Mouse (Mus musculus) megakaryocyte-erythroid progenitor cell, adult 5-6 weeks (primary cell): Measurements from ENCODE around the gene Wdr74. TPM values are rescaled to one million over a fixed set of nuclear protein-coding genes. Genes with fewer than 3 reads are reported as not detected.

Experiments used
- ATAC-seq: replicated peaks from 2 replicates; pipeline ENCODE4 v1.8.0; 2016; ENCODE audit warnings: mild to moderate bottlenecking, inconsistent platforms; ENCODE audit not compliant: severe bottlenecking, poor library complexity, low FRiP score, low TSS enrichment
- total RNA-seq, 2 experiments: library from RNA; stranded (forward) in 1 of 2; stranded (reverse) in 1 of 2; fragments of 200-1000, 215-1000 nt in 1 of 2; fragments of >200 nt in 1 of 2; fragmentation: Nextera tagmentation in 1 of 2; gene quantifications; 2 replicates each; pipeline ENCODE4 v1.2.3; 2014 to 2017

Wdr74 gene
- total RNA-seq (2014; fragmentation: Nextera tagmentation) (193 and 207 TPM in 2 replicates), total RNA-seq (2017) (142 TPM in 2 replicates)

DNA sequence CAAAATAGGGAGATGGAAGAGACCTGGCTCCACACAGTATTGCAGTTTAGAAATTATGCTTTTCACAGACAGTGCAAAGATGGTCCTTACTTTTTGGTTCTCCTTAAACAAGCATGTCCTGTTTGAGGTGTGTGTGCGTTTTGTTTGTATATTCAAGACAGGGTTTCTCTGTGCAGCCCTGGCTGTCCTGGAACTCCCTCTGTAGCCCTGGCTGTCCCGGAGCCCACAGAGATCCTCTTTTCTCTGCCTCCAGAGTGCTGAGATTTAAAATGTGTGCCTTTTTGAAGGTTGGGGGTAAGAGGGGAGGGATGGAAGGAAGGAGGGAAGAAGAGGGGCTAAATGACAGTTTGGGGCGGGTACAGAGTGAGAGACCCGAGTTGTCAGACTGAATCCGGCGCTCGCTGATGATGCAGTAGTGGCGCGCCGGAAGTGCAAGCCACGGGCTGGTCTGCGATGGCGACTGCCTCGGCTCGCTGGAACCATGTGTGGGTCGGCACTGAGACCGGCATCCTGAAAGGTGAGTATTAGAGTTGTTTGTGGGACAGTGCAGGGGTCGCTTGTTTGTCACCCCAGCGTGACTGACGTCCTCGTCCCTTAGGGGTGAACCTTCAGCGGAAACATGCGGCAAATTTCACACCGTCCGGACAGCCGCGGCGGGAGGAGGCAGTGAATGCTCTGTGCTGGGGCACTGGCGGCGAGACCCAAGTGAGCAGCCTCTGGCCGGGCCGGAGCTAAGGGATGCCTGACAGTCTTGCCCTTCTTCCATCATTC lies at the start of gene Wdr74:
TSS of gene Wdr74 (plus strand) at position 439 of the 771 bp plus-strand sequence.
- ATAC-seq, result peak; percentile 90

DNA sequence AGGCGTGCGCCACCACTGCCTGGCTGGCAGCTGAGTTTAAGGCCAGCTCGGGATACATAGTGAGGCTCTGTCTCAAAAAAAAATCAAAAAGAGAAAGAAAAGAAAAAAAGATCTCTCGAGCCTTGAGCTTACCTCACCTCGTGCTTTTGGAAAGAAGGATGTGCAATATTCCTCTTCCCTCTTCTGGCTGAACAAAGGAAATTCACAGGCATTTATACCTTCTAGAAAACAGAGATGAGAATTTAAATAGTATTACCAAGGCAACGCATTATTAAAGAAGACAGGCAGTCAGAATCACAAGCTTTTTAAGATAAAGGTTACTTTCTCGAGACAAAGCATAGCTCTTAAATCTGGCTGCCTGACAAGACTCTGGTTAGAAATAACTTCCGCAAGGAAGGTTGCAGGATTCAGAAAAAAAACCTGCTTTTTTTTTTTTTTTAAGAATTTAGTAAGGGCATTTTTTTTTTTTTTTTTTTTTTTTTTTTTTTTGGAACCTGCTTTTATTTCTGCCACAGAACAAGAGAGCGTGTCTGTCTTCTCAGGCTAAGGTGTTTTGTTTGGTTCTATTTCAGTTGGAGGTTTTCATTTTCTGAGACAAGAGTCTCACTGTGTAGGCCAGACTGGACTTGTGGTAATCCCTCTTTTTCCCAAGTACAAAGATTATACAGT lies 43.6 kb upstream of the Wdr74 start:
- ATAC-seq, result no peak

DNA sequence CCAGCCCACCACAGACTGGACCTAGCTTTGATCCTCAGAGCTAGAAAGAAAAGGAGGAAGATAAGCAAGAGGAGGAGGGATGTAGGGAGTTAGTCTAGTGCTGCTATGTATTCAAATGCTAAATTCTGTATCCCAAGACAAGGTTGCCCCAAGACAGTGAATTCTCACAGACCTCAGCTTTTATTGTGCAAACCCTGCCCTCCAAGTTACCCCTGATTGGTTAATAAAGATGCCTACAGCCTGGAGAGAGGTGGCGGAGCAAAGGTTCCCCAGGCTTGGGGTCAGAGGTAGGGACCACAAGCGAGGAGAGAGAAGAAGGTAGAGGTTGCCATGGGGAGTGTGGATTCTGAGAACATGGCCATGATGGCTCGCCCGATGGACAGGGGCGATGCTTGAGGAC lies 42.9 kb upstream of the Wdr74 start:
- ATAC-seq, result no peak

DNA sequence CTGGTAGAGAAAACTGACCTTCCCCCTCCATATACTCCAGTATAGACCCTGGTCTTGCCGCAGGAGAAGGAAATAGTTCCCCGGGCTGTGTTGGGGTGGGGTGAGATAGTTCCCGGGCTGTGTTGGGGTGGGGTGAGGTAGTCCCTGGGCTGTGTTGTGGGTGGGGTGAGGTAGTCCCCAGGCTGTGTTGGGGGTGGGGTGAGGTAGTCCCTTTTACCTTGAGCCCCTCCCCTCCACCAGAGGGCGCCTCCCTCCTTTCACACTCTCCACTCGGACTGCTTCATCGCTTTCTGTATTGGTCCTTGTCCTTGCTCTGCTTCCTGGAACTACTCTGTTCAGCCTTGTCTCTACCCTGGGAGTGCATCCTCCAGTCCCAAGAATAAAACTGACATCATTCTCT lies 40.3 kb upstream of the Wdr74 start:
- ATAC-seq, result peak; percentile 82

DNA sequence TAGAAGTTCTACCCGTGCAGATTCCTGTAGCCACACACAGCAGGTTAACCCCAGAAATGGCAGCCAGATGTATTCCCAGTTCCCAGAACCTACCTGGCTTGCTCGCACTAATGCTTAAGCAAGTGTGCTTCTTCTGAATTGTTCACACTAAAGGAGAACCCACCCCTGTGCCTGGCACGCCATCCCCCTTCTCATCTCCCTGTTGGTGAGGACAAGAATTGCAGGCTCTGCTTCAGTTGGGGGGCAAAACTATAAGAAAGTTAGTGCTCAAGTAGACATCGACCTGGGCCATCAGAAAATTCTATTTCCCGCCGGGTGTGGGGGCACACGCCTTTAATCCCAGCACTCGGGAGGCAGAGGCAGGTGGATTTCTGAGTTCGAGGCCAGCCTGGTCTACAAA lies 36.0 kb upstream of the Wdr74 start:
- no peak for ATAC-seq

DNA sequence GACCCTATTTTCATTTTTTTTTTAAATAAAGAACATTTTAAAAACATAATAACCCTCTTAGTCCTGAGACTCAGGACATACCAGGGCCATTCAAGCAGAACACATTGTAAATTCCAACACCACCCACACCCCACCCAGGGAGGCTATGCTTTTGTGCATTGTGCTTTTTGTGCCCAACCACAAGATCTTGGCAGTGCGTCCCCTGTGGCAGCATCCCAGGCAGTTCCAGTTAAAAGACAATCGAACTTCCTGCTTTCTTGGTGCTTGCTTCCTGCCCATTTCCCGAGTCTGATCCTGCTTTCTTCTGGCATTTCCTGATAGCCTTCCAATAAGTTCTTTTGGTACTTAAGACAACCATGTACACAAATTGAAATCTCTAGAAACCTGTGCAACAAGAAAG lies 33.2 kb upstream of the Wdr74 start:
- ATAC-seq, result no peak

DNA sequence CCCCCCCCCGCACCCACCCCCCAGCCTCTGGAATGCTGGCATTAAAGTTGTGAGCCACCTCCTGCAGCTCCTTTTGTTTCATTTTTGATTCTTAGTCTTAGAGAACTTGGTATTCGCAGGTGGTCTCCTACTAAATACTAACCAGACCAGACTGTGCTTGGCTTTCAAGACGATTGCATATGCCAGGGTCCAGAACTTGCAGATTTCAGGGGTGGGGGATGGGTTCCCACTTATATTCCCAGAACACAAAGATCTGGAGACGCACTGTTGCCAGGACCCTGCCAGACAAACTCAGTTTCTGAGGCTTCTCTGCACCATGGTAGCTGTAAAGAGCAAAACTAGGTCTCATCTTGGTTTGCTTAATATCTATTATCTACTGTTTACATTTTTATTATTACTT lies 32.1 kb upstream of the Wdr74 start:
- ATAC-seq, result no peak

DNA sequence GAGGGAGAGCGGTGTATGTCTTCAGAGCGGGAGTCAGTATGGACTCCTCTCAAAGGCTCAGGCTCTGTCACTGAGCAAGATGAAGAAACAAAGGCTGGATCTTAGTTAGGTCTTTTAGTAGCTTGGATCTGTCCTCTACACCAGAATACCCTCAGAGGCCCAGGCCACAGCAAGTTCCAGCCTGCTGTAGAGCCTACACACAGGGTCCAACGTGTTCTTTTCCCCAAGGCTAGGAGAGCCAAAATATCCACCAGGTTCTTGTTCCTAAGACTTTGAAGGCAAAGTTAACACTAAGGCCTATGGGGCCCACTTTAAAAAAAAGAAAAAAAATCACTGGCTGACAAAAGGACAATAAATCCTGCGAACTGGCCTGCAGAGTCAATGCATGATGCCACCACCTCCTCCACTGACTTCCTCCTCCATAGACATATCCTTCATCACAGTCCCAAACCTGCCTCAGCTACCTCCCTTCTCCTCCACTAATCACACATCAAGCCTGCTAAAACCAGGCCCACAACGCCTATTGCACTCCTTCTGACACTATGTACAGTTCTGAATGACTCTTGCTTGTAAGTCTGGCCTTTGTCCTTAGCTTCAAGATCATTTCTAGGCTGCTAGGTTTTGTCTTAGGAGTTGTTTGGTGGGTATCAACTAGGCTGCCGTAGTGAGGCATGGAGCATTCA lies 30.5 kb upstream of the Wdr74 start:
- no peak for ATAC-seq

DNA sequence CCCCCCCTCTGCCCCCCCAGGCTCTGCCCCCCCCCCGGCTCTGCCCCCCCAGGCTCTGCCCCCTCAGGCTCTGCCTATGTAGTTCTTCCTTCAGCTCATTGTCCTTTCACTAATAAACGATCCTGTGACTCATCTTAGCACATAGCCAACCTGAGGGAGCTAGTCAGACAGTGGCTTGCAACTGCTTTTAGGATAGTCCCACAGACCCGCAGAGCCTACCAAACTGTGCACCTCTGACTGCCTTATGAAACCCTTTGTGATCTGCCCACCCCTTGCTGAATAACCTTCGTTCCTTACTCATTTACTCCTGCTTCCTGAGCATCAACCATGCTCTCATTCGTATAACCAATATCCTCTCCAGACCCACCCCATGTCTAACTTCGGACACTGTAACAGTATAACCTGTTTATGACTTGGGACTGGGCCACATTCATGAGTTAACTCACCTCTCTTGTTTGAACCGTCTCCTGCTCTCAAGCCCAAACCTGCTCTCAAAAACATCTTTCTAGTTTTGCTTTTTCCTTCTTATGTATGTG lies 29.4 kb upstream of the Wdr74 start:
- ATAC-seq, result no peak

DNA sequence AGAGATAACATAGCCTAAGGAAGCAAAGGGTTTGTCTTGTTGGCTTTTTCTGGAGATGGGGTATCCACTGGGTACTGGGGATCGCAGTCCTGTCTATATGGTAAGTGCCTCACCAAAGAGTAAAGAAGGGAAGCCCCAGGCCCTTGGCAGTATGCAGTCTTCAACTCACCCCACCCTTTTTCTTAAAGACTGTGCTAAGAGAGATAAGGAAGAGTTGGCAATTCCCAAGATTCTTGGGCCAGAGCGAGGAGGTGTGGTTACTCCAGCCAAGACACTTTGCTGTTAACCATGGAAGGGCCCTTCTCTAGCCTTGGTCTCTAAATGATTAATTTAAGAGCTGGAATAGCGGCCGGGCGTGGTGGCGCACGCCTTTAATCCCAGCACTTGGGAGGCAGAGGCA lies 28.7 kb upstream of the Wdr74 start:
- no peak for ATAC-seq

DNA sequence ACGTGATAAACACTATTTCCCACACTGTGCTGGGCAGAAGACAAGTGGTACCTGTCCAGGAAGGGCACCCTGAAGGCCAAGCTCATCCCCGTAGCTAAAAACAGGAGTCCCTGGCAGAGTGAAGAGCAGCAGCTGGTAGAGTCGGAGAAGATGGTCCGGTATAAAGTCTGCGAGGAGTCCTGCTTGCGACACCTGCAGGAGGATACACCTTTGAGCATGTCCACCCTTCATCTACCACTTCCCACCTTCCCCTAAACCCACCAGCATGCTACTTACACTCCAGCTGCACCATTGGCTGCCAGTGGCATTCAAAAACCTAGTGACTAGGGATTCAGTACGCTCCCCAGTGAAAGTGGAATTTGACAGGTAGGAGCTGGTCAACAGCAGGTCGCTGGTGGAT lies 26.7 kb upstream of the Wdr74 start:
- ATAC-seq, result no peak

DNA sequence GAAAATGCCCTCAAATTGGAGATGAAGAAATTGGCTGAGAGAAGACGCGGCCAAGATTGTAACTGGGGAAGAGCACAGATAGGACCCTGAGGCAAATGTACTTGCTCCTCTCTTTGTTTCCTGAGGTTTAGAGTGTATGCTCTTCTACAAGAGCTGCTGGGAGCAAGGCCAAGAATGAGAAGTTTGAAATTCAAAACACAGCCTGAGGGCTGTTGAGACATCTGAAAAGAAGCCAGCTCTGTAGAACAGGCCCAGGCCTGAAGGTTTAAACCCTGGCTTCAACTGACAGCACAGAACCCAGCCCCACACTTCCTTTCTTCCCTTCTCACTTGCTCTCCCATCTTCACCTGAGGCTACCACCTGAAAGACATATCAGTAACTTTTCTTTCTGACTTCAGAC lies 25.6 kb upstream of the Wdr74 start:
- no peak for ATAC-seq

DNA sequence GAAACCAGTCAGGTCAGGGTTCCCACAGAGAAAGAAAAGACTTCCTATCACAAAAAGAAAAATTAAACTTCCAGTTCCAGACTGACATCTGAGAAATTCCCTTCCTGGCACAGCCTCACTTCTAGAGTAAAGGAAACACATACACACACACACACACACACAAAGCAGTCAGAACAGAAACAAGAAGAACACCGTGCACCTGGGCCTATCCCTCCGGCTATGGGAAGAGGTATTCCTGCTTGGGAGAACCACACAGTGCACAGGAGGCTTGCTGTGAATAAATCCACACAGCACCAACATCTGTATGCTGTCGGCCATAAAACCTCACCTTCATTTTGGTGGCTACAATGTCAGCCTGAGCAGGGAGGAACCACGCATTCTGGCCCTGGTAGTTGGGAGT lies 24.1 kb upstream of the Wdr74 start:
- ATAC-seq, result no peak

DNA sequence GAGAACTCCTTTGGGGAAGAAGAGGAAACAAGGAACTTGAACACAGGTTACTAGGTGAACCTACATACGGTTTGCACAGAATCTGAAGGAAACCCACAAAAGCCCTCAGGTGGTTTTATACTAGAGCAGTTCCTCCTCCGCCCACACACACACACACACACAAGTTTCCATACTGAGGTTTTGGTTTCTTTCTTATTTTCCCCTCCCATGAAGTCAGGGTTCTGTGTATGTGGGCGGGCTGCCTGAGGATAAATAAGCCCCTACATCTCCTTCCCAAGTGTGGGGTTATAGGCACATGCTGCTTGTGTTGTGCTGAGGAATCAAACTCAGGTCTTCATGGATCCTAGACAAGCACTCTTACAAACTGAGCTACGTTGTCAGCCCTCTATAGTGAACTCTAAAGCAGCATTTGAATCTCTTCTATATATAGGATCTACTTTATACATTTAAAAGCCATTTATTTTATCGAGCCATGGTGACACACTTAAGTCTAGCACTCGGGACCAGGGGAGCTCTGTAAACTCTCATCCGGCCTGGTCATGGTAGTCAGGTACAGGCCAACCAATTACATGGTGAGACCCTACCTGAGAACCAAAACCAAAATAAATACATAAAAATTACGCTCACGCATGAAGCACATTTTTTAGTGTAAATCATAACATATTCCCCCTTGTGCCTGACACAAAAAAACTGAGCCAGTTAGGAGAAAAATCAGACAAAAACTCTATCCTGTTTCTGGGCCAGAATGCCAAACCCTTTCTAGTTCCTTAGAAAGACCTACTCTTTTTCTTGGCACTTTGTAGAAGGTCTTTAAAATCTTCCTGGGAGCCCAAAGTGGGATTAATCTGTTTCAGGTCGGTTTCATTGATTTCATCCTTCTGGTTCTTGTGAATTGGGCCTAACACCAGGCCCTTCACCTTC lies 23.4 kb upstream of the Wdr74 start:
- no peak for ATAC-seq

DNA sequence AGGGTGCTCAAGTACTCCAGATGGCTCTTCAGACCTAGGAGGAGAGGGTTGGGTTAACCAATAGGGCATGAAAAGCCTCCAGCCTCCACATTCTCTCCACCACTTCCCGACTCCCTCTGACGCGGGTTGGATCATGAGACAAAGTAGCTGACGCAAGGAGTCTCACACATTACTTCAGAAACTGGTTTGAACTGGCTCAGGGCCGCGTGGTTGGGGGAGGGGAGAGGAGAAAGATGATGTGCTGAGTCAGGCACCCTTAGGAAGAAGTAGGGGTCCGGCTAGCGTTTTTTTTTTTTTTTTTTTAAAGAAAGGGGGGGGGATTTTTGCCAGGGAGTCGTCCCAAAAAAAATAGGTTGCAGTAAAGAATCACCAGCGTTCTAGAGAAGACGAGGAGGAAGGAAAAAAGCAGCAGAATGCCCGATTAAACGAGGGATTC lies 22.7 kb upstream of the Wdr74 start:
- ATAC-seq, result peak; percentile 53

DNA sequence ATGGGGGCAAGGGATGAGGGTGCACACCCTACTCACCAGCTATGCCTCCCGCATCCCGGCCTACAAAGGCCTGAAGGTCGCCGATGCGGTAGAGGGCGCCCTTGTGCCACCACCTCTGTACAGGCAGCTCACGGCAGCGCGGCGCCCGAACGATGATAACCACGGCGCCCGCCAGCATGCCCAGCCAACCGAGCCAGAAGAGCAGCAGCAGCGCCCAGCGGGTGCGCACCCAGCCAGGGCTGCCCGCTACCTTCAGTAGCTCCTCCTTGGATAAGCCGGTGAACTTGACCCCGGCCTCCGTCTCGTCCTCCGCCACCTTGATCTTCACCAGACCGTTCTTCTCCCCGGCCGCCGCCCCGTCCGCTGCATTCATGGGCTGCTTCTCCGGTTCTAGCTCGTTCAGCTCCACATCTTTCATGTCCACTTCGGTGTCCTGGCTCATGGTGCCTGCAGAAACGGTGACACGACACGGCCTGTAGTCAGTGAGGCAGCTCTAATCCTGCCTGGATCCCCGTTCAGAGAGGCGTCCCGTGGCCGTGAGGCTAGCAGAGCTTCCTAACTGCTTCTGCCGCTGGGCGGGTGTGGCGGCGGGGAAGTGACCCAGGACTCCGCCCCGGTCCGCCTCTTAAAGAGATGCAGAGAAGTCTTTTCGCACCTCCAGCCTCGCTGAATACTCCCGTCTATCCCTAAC lies 22.2 kb upstream of the Wdr74 start:
- peak; percentile 74 for ATAC-seq

DNA sequence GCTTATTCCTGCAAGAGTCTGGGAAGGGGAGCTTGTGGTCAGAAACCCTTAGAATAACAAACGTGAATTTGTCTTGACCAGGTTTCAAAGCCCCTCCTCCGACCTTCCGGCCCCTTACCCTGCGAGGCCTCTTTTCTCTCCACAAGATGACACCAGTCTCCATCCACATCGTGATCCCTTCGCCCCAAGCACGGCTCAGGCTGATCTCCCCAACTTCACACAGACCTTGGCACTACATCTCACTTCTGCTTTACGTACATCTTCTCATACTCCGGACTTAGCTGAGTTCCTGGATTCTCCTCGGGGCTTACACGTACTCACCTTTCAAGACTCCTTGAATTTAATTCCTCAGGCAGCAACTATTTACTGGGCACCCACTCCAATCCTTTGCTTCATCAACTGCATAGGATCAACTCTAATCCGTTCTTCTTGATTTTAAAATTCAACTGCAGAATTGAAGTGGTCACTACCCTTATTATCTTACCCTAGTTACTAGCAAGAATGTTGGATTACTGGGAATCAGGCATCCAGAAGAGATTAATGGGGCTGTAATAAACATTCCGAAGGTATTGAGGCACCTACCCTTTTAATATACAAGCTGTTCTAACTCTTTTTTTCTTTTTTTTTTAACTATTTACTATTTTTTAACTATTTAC lies 21.5 kb upstream of the Wdr74 start:
- ATAC-seq, result 0 out of 2 replicates have a peak, but pooled peaks have one; percentile 18
